Mouse (Mus musculus) olfactory bulb, adult 2 months (tissue): ENCODE results near the gene Gfra1.

Experiments used
- CTCF ChIP-seq: fragments of 200-500 bp; IDR thresholded peaks from 2 replicates; pipeline ENCODE4 v1.5.1; 2012; ENCODE audit warnings: low read depth, mild to moderate bottlenecking, low read length, moderate library complexity; ENCODE audit not compliant: insufficient read depth
- POLR2A ChIP-seq: fragments of 200-500 bp; IDR thresholded peaks from 2 replicates; pipeline ENCODE4 v1.6.1; 2012; ENCODE audit warnings: mild to moderate bottlenecking, low read depth, low read length, moderate library complexity; ENCODE audit not compliant: insufficient read depth

DNA sequence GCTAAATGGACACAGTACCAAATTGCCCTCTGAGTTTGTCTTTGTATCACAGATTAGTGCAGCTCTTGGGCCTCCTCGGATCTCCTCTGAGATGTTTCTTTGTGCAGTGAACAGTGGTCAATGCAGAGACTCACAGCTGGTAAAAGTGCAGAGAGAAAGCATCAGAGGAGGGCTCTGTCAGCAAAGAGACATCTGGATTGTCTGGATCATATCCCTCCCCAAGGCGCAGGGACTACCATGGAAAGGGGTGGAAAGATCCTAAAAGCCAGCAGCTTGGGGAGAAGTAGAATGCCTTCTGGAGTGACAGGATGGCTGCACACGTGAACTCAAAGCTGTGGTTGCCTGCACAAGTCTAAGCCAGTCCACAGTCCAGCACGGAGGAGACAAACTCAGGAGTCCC, 27.2 kb downstream of the Gfra1 start:
- TF ChIP-seq CTCF (no peak), POLR2A (no peak)
